Mouse (Mus musculus): ENCODE measurements around the gene Eva1b. TPM values are rescaled to one million over a fixed set of nuclear protein-coding genes. Genes with fewer than 3 reads are reported as not detected.

Gene Eva1b
- polyA plus RNA-seq, 1 experiment from 2014 or later = 36.0 TPM

GRCm38 (mm10) chr4:126148161-126148961 is 817 bp downstream of the Eva1b start:
- Histone ChIP-seq H3K4me1 (replicated peaks; ENCODE audit: control insufficient read depth, insufficient read depth, low read length) (peaks cover 12% of the 10 kb centered on the region), H3K4me3 (ENCODE audit: low read depth, low read length) (peak overlapping the region; percentile 41), H3K9ac (ENCODE audit: low read depth, low read length) (peak overlapping the region; percentile 44), H3K27me3 (ENCODE audit: control insufficient read depth, insufficient read depth, low read length) (peaks cover 25% of the 10 kb centered on the region), H3K36me3 (ENCODE audit: control insufficient read depth, insufficient read depth, low read length) (no peaks in the 10 kb centered on the region), H3K9me3 (ENCODE audit: control insufficient read depth, low read length) (no peaks in the 10 kb centered on the region), H3K4me2 (replicated peaks; ENCODE audit: low read depth, low read length) (peak overlapping the region; percentile 73), H3K27ac (ENCODE audit: low read depth, low read length) (no peak overlapping the region; the same call in 1 of the 2 replicates)
- WGBS = under 1% methylated on average over 36 of the region's 67 CpGs
- peak; percentile 43 for ATAC-seq (ENCODE audit: low FRiP score)
- DNase-seq (ENCODE audit: low spot score) = peak; percentile 62

GRCm38 (mm10) chr4:126149041-126149676 is 1.6 kb downstream of the Eva1b start:
- ATAC-seq (ENCODE audit: low FRiP score) (peak; percentile 28; the same call in 1 of the 2 replicates), DNase-seq (ENCODE audit: low spot score) (no peak)
- Histone ChIP-seq H3K27me3 (ENCODE audit: control insufficient read depth, insufficient read depth, low read length) (peaks cover 25% of the 10 kb centered on the region), H3K4me2 (replicated peaks; ENCODE audit: low read depth, low read length) (peak overlapping the region; percentile 73), H3K4me3 (ENCODE audit: low read depth, low read length) (peak overlapping the region; percentile 41), H3K4me1 (replicated peaks; ENCODE audit: control insufficient read depth, insufficient read depth, low read length) (peaks cover 12% of the 10 kb centered on the region), H3K27ac (ENCODE audit: low read depth, low read length) (no peak overlapping the region), H3K36me3 (ENCODE audit: control insufficient read depth, insufficient read depth, low read length) (no peaks in the 10 kb centered on the region), H3K9me3 (ENCODE audit: control insufficient read depth, low read length) (no peaks in the 10 kb centered on the region), H3K9ac (ENCODE audit: low read depth, low read length) (peak overlapping the region; percentile 44; the same call in 1 of the 2 replicates)
- WGBS = 20% methylated on average over 42 of the region's 42 CpGs

GRCm38 (mm10) chr4:126149798-126150197 is 2.3 kb downstream of the Eva1b start:
- Histone ChIP-seq H3K27ac (ENCODE audit: low read depth, low read length) (no peak overlapping the region), H3K4me3 (ENCODE audit: low read depth, low read length) (no peak overlapping the region), H3K36me3 (ENCODE audit: control insufficient read depth, insufficient read depth, low read length) (no peaks in the 10 kb centered on the region), H3K4me1 (replicated peaks; ENCODE audit: control insufficient read depth, insufficient read depth, low read length) (peaks cover 12% of the 10 kb centered on the region), H3K27me3 (ENCODE audit: control insufficient read depth, insufficient read depth, low read length) (peaks cover 25% of the 10 kb centered on the region), H3K4me2 (replicated peaks; ENCODE audit: low read depth, low read length) (peak overlapping the region; percentile 73), H3K9me3 (ENCODE audit: control insufficient read depth, low read length) (no peaks in the 10 kb centered on the region), H3K9ac (ENCODE audit: low read depth, low read length) (no peak overlapping the region)
- no peak for DNase-seq (ENCODE audit: low spot score)
- 39% methylated on average over 10 of the region's 10 CpGs for WGBS
- no peak for ATAC-seq (ENCODE audit: low FRiP score)

- no peak overlapping the region for H3K4me3 ChIP-seq (ENCODE audit: low read depth, low read length)
- no peak overlapping the region for H3K27ac ChIP-seq (ENCODE audit: low read depth, low read length)
- H3K27me3 ChIP-seq (ENCODE audit: control insufficient read depth, insufficient read depth, low read length) = peaks cover 25% of the 10 kb centered on the region
- H3K4me1 ChIP-seq (replicated peaks; ENCODE audit: control insufficient read depth, insufficient read depth, low read length) = peaks cover 12% of the 10 kb centered on the region
- H3K9ac ChIP-seq (ENCODE audit: low read depth, low read length) = no peak overlapping the region
- H3K36me3 ChIP-seq (ENCODE audit: control insufficient read depth, insufficient read depth, low read length) = no peaks in the 10 kb centered on the region
- DNase-seq (ENCODE audit: low spot score) (peak; percentile 75), ATAC-seq (ENCODE audit: low FRiP score) (no peak)
- WGBS = 44% methylated on average over 16 of the region's 16 CpGs
- peak overlapping the region; percentile 73; the same call in 1 of the 2 replicates for H3K4me2 ChIP-seq (replicated peaks; ENCODE audit: low read depth, low read length)
- H3K9me3 ChIP-seq (ENCODE audit: control insufficient read depth, low read length) = no peaks in the 10 kb centered on the region
Measured at GRCm38 (mm10) chr4:126150297-126150948, 2.9 kb downstream of the Eva1b start.

GRCm38 (mm10) chr4:126150949-126151320 is 3.4 kb downstream of the Eva1b start:
- no peak for ATAC-seq (ENCODE audit: low FRiP score)
- H3K4me2 ChIP-seq (replicated peaks; ENCODE audit: low read depth, low read length) = no peak overlapping the region
- no peak overlapping the region for H3K9ac ChIP-seq (ENCODE audit: low read depth, low read length)
- H3K9me3 ChIP-seq (ENCODE audit: control insufficient read depth, low read length) = no peaks in the 10 kb centered on the region
- H3K27me3 ChIP-seq (ENCODE audit: control insufficient read depth, insufficient read depth, low read length) = peaks cover 25% of the 10 kb centered on the region
- H3K36me3 ChIP-seq (ENCODE audit: control insufficient read depth, insufficient read depth, low read length) = no peaks in the 10 kb centered on the region
- no peak overlapping the region for H3K4me3 ChIP-seq (ENCODE audit: low read depth, low read length)
- 54% methylated on average over 6 of the region's 6 CpGs for WGBS
- H3K27ac ChIP-seq (ENCODE audit: low read depth, low read length) = no peak overlapping the region
- DNase-seq (ENCODE audit: low spot score) = no peak
- H3K4me1 ChIP-seq (replicated peaks; ENCODE audit: control insufficient read depth, insufficient read depth, low read length) = peaks cover 12% of the 10 kb centered on the region

GRCm38 (mm10) chr4:126151701-126152440 is 4.3 kb downstream of the Eva1b start:
- 83% methylated on average over 16 of the region's 16 CpGs for WGBS
- peaks cover 12% of the 10 kb centered on the region for H3K4me1 ChIP-seq (replicated peaks; ENCODE audit: control insufficient read depth, insufficient read depth, low read length)
- H3K4me2 ChIP-seq (replicated peaks; ENCODE audit: low read depth, low read length) = no peak overlapping the region
- H3K9me3 ChIP-seq (ENCODE audit: control insufficient read depth, low read length) = no peaks in the 10 kb centered on the region
- no peak overlapping the region for H3K4me3 ChIP-seq (ENCODE audit: low read depth, low read length)
- no peak for ATAC-seq (ENCODE audit: low FRiP score)
- H3K36me3 ChIP-seq (ENCODE audit: control insufficient read depth, insufficient read depth, low read length) = no peaks in the 10 kb centered on the region
- H3K27me3 ChIP-seq (ENCODE audit: control insufficient read depth, insufficient read depth, low read length) = peaks cover 25% of the 10 kb centered on the region
- no peak for DNase-seq (ENCODE audit: low spot score)
- no peak overlapping the region for H3K9ac ChIP-seq (ENCODE audit: low read depth, low read length)
- no peak overlapping the region for H3K27ac ChIP-seq (ENCODE audit: low read depth, low read length)

- no peak overlapping the region for H3K4me2 ChIP-seq (replicated peaks; ENCODE audit: low read depth, low read length)
- H3K27ac ChIP-seq (ENCODE audit: low read depth, low read length) = no peak overlapping the region
- H3K36me3 ChIP-seq (ENCODE audit: control insufficient read depth, insufficient read depth, low read length) = no peaks in the 10 kb centered on the region
- no peak overlapping the region for H3K4me3 ChIP-seq (ENCODE audit: low read depth, low read length)
- peaks cover 22% of the 10 kb centered on the region for H3K27me3 ChIP-seq (ENCODE audit: control insufficient read depth, insufficient read depth, low read length)
- H3K9me3 ChIP-seq (ENCODE audit: control insufficient read depth, low read length) = no peaks in the 10 kb centered on the region
- peaks cover 9% of the 10 kb centered on the region; the same call in 1 of the 2 replicates for H3K4me1 ChIP-seq (replicated peaks; ENCODE audit: control insufficient read depth, insufficient read depth, low read length)
- no peak overlapping the region for H3K9ac ChIP-seq (ENCODE audit: low read depth, low read length)
- 62% methylated on average over 14 of the region's 14 CpGs for whole genome bisulfite sequencing
- ATAC-seq (ENCODE audit: low FRiP score) = no peak
- DNase-seq (ENCODE audit: low spot score) = no peak
Measured at GRCm38 (mm10) chr4:126152864-126153263, 5.3 kb downstream of the Eva1b start.

- Histone ChIP-seq H3K27me3 (ENCODE audit: control insufficient read depth, insufficient read depth, low read length) (peaks cover 1% of the 10 kb centered on the region; the same call in 1 of the 2 replicates), H3K4me1 (replicated peaks; ENCODE audit: control insufficient read depth, insufficient read depth, low read length) (no peaks in the 10 kb centered on the region), H3K36me3 (ENCODE audit: control insufficient read depth, insufficient read depth, low read length) (no peaks in the 10 kb centered on the region), H3K9ac (ENCODE audit: low read depth, low read length) (no peak overlapping the region), H3K4me3 (ENCODE audit: low read depth, low read length) (no peak overlapping the region), H3K27ac (ENCODE audit: low read depth, low read length) (peak overlapping the region; percentile 49; the same call in 1 of the 2 replicates), H3K9me3 (ENCODE audit: control insufficient read depth, low read length) (no peaks in the 10 kb centered on the region), H3K4me2 (replicated peaks; ENCODE audit: low read depth, low read length) (no peak overlapping the region)
- WGBS = 63% methylated on average over 4 of the region's 4 CpGs
- no peak for ATAC-seq (ENCODE audit: low FRiP score)
- DNase-seq (ENCODE audit: low spot score) = no peak
Measured at GRCm38 (mm10) chr4:126155183-126155582, 7.6 kb downstream of the Eva1b start.
